Mouse (Mus musculus) heart, postnatal 0 days (tissue): Measurements from ENCODE around the gene Cdh15.

Experiments used
- CTCF ChIP-seq: IDR thresholded peaks from 2 replicates; pipeline ENCODE4 v1.5.1; 2016; ENCODE audit warnings: antibody characterized with exemption, control low read depth, low read depth
- EP300 ChIP-seq: IDR thresholded peaks from 2 replicates; pipeline ENCODE4 v1.6.1; 2016; ENCODE audit warnings: antibody characterized with exemption, low read depth

DNA sequence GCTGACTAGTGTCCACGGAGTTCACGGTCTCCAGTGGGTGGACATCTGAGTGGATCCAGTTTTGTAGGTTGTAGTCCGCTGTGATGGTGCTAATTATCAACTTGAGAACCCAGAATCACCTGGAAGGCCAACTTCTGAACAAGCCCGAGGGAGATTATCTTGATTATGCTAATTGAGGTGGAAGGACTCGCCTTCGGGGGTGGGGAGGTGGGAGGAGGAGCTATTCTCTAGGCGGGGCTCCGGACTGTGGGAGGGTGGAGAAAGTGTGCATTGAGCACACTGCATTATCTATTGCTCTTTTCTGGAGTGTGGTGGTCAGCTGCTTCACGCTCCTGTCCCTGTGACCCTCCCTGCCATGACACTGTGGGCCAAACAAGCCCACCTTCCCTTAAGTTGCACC, 23.9 kb downstream of the Cdh15 start:
- TF ChIP-seq CTCF (no peak), EP300 (no peak)
